15 mouse cellular contexts compared by ENCODE assay signal in the genomic region with DNA sequence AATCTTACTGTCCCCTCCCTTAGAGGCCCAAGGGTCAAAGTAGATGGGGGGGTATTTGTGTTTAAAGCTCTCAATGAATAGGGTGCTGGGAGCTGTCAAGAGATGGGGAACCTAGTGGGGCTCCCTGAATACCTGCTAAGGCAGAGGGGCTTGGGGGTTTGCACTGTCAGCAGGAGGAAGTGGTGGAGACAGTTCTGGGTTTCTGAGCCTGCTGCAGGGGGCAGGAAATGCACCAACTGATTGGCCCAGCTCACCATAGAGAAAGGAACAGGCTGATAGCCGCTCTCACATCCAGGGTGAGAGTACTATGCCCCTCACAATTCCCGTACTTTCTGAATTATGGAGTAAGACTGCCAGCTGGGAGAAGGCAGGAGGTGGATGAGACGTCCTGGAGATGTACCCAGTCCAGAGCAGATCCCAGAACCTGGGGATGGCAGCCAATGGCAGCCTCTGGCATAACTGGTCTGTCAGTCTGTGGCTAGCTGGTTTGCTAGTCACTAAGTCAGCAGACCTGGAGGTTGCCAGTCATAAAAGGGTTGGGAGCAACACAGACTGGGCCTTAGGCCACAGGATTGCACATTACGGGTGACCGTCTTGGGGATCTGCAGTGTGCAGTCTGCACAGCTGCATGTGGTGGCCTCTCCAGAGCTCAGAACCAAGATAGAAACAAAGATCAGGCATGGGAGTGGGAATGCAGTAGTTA. TPM values are rescaled to one million over a fixed set of nuclear protein-coding genes. Genes with fewer than 3 reads are reported as not detected.
DNase-seq lines count a peak whose midpoint lies in the region; ATAC-seq and TF ChIP-seq lines count a peak whose summit lies in the region.
"Had no signal": no experiment of that assay in that cellular context is flagged by ENCODE, and none has a peak within 500 bp of the region (broad histone marks: within the 10 kb centered on the region; RNA-seq: fewer than 3 reads in every experiment).

No protein-coding gene starts in this region.

- ATAC-seq in liver, postnatal 0 days: no peak; the same call in 1 of the 2 replicates
- ATAC-seq in kidney, embryonic 15.5 days (replicated peaks; ENCODE audit: low FRiP score): no peak
- ATAC-seq: forebrain, embryonic 14.5 days; intestine, postnatal 0 days had no signal

- no peak for TF ChIP-seq EP300 in liver, postnatal 0 days (IDR thresholded peaks at IDR 0.05; ENCODE audit: low read depth)

- H3K9me3 ChIP-seq in heart, embryonic 10.5 days: no peaks in the 10 kb centered on the region
- H3K9me3 ChIP-seq in liver, postnatal 0 days (ENCODE audit: low read length): no peaks in the 10 kb centered on the region
- H3K9me3 ChIP-seq in kidney, embryonic 15.5 days (replicated peaks): no peaks in the 10 kb centered on the region
- H3K9me3 ChIP-seq: embryonic facial prominence, embryonic 13.5 days; midbrain, embryonic 12.5 days had no signal

- WGBS in heart, embryonic 10.5 days: 62% methylated on average over 5 of the region's 5 CpGs
- WGBS in liver, postnatal 0 days (ENCODE audit: insufficient replicate concordance): 31% methylated on average over 5 of the region's 5 CpGs
- WGBS in kidney, embryonic 15.5 days: 81% methylated on average over 5 of the region's 5 CpGs

- no peak for DNase-seq in heart, embryonic 10.5 days (ENCODE audit: low spot score)
- DNase-seq in heart, adult 9 months (ENCODE audit: low spot score in 2 of 2): no peak
- DNase-seq in 3134 (ENCODE audit: extremely low read depth, insufficient read length, low spot score): peak; percentile 38
- DNase-seq in brain, adult 2 months (ENCODE audit: low read depth, low spot score): peak; percentile 29
- no peak for DNase-seq in liver, postnatal 0 days
- DNase-seq in frontal cortex, adult 2 months (ENCODE audit: extremely low spot score in 1 of 2, low spot score in 1 of 2): no peak
- no peak for DNase-seq in lung, postnatal 4 days
- DNase-seq: cerebellum, postnatal 10 days; right cerebral cortex, postnatal 14 days had no signal

- H3K4me3 ChIP-seq in heart, embryonic 10.5 days: no peak overlapping the region
- no peak overlapping the region for H3K4me3 ChIP-seq in liver, postnatal 0 days (ENCODE audit: low read depth, low read length)
- no peak overlapping the region for H3K4me3 ChIP-seq in kidney, embryonic 15.5 days (replicated peaks)
- H3K4me3 ChIP-seq: embryonic facial prominence, embryonic 13.5 days; midbrain, embryonic 12.5 days had no signal

- H3K27ac ChIP-seq in heart, embryonic 10.5 days: peak overlapping the region; percentile 13; the same call in 1 of the 2 replicates
- 0 out of 2 replicates have a peak overlapping the region, but pooled peaks have one; percentile 26 for H3K27ac ChIP-seq in liver, postnatal 0 days (ENCODE audit: low read depth)
- no peak overlapping the region for H3K27ac ChIP-seq in kidney, embryonic 15.5 days
- H3K27ac ChIP-seq: embryonic facial prominence, embryonic 13.5 days; midbrain, embryonic 12.5 days had no signal

- H3K9ac ChIP-seq in liver, postnatal 0 days (replicated peaks): no peak overlapping the region
- H3K9ac ChIP-seq in kidney, embryonic 15.5 days: no peak overlapping the region
- H3K9ac ChIP-seq: embryonic facial prominence, embryonic 13.5 days; midbrain, embryonic 12.5 days had no signal

- H3K4me2 ChIP-seq in liver, postnatal 0 days (ENCODE audit: low read depth, low read length): no peak overlapping the region
- H3K4me2 ChIP-seq in kidney, embryonic 15.5 days: no peak overlapping the region
- H3K4me2 ChIP-seq: embryonic facial prominence, embryonic 13.5 days; heart, embryonic 11.5 days; midbrain, embryonic 12.5 days had no signal

- H3K27me3 ChIP-seq in heart, embryonic 10.5 days (ENCODE audit: insufficient read depth, poor library complexity, severe bottlenecking): no peaks in the 10 kb centered on the region
- no peaks in the 10 kb centered on the region for H3K27me3 ChIP-seq in liver, postnatal 0 days (ENCODE audit: insufficient read depth, low read length)
- H3K27me3 ChIP-seq in kidney, embryonic 15.5 days: no peaks in the 10 kb centered on the region
- H3K27me3 ChIP-seq: embryonic facial prominence, embryonic 13.5 days; midbrain, embryonic 12.5 days had no signal

- H3K4me1 ChIP-seq in heart, embryonic 10.5 days: peaks cover 23% of the 10 kb centered on the region
- H3K4me1 ChIP-seq in liver, postnatal 0 days (ENCODE audit: insufficient read depth): peaks cover 6% of the 10 kb centered on the region; the same call in 1 of the 2 replicates
- no peaks in the 10 kb centered on the region for H3K4me1 ChIP-seq in kidney, embryonic 15.5 days
- H3K4me1 ChIP-seq: embryonic facial prominence, embryonic 13.5 days; midbrain, embryonic 12.5 days had no signal

- no peak for TF ChIP-seq CTCF in liver, postnatal 0 days (IDR thresholded peaks at IDR 0.05; ENCODE audit: low read depth)

- no peaks in the 10 kb centered on the region for H3K36me3 ChIP-seq in heart, embryonic 10.5 days
- H3K36me3 ChIP-seq in liver, postnatal 0 days (replicated peaks; ENCODE audit: insufficient read depth, low read length): no peaks in the 10 kb centered on the region
- H3K36me3 ChIP-seq in kidney, embryonic 15.5 days: no peaks in the 10 kb centered on the region
- H3K36me3 ChIP-seq: embryonic facial prominence, embryonic 13.5 days; midbrain, embryonic 12.5 days had no signal

RNA-seq across cellular contexts. Expression of a gene that starts 18.0 kb away (rescaled TPM):
- 0.25 and 0.44 TPM in 2 replicates for polyA plus RNA-seq in heart, embryonic 10.5 days (2016; fragmentation: Nextera tagmentation; extraction: Ambion mirVana)
- 0.24 and 0.33 TPM in 2 replicates for polyA plus RNA-seq in liver, postnatal 0 days (2015; fragmentation: Nextera tagmentation; extraction: Ambion mirVana)
- 0.37 and 0.42 TPM in 2 replicates for polyA plus RNA-seq in kidney, embryonic 15.5 days (2015; fragmentation: Nextera tagmentation; extraction: Ambion mirVana)
- 0.17 and 0.18 TPM in 2 replicates for polyA plus RNA-seq in frontal cortex, adult 2 months (2012; rRNA removed)

RNA-seq across cellular contexts. Expression of a gene that starts 29.7 kb away (rescaled TPM):
- polyA plus RNA-seq in heart, embryonic 10.5 days (2016; fragmentation: Nextera tagmentation; extraction: Ambion mirVana): 16.2 and 17.3 TPM in 2 replicates
- polyA plus RNA-seq in liver, postnatal 0 days (2015; fragmentation: Nextera tagmentation; extraction: Ambion mirVana): 4.6 and 5.3 TPM in 2 replicates
- polyA plus RNA-seq in kidney, embryonic 15.5 days (2015; fragmentation: Nextera tagmentation; extraction: Ambion mirVana): 17.5 and 18.9 TPM in 2 replicates
- polyA plus RNA-seq in frontal cortex, adult 2 months (2012; rRNA removed): 0.15 and 0.24 TPM in 2 replicates

RNA-seq across cellular contexts. Expression of a gene that starts 51.9 kb away (rescaled TPM):
- polyA plus RNA-seq in heart, embryonic 10.5 days (2016; fragmentation: Nextera tagmentation; extraction: Ambion mirVana): 0.41 and 0.97 TPM in 2 replicates
- polyA plus RNA-seq in liver, postnatal 0 days (2015; fragmentation: Nextera tagmentation; extraction: Ambion mirVana): 0.11 and 0.21 TPM in 2 replicates
- polyA plus RNA-seq in kidney, embryonic 15.5 days (2015; fragmentation: Nextera tagmentation; extraction: Ambion mirVana): 0.47 and 0.50 TPM in 2 replicates
- 0.26 and 0.74 TPM in 2 replicates for polyA plus RNA-seq in frontal cortex, adult 2 months (2012; rRNA removed)

Comparison
In these comparisons a context has a peak if more than half of its experiments do, and no peak if none do; other contexts are left out.
1. DNase-seq: peak in 3134 (single experiment) and brain, adult 2 months (single experiment); none in heart, embryonic 10.5 days (single experiment), heart, adult 9 months (0 of 2), liver, postnatal 0 days (single experiment), frontal cortex, adult 2 months (0 of 2) and lung, postnatal 4 days (0 of 2).